Mouse (Mus musculus) urinary bladder, adult 2 months (tissue): ENCODE data around the gene Gm27021. TPM values are rescaled to one million over a fixed set of nuclear protein-coding genes. Genes with fewer than 3 reads are reported as not detected.

Experiments used
- DNase-seq: peaks from one replicate; pipeline ENCODE4 v3.0.0; 2022; ENCODE audit warnings: low spot score
- polyA plus RNA-seq: library from polyadenylated mRNA; depleted of rRNA; stranded (reverse); fragments of >200 nt; gene quantifications from 2 replicates; pipeline ENCODE4 v1.2.3, GENCODE M21; 2012; rRNA removed

The Gm27021 gene
- polyA plus RNA-seq, 1 experiment: 0.23 TPM

- no peak for DNase-seq
Observed at GRCm38 (mm10) chr8:120566681-120567080, 101.2 kb downstream of the Gm27021 start.

GRCm38 (mm10) chr8:120565151-120565711, 102.6 kb downstream of the Gm27021 start:
- no peak for DNase-seq

GRCm38 (mm10) chr8:120563851-120564837, 103.7 kb downstream of the Gm27021 start:
- DNase-seq: no peak

GRCm38 (mm10) chr8:120563348-120563724, 104.5 kb downstream of the Gm27021 start:
- DNase-seq: no peak

- no peak for DNase-seq
Observed at GRCm38 (mm10) chr8:120562680-120563347, 105.1 kb downstream of the Gm27021 start.

GRCm38 (mm10) chr8:120561539-120562435, 106.1 kb downstream of the Gm27021 start:
- no peak for DNase-seq

- no peak for DNase-seq
Observed at GRCm38 (mm10) chr8:120560535-120560934, 107.3 kb downstream of the Gm27021 start.

- DNase-seq: no peak
Observed at GRCm38 (mm10) chr8:120559654-120560053, 108.2 kb downstream of the Gm27021 start.

Other genes starting within 250 kb of the Gm27021 start
- gene Gins2, start 78.8 kb downstream of the Gm27021 start, polyA plus RNA-seq: 4.0 and 6.4 TPM in 2 replicates
- gene 1190005I06Rik, start 20.4 kb downstream of the Gm27021 start, polyA plus RNA-seq: 8.9 and 10.3 TPM in 2 replicates
- gene Cox4i1, start 143 bp upstream of the Gm27021 start, polyA plus RNA-seq: 1,248 and 1,469 TPM in 2 replicates
- gene Emc8, start 494 bp upstream of the Gm27021 start, polyA plus RNA-seq: 49.6 and 57.6 TPM in 2 replicates
- gene Irf8, start 68.3 kb upstream of the Gm27021 start, polyA plus RNA-seq: 12.4 and 18.2 TPM in 2 replicates